Mouse (Mus musculus) ES-Bruce4 (cell line): ENCODE measurements at regions not wholly inside any gene's neighbourhood (a gene's known extent, or its start where the extent isn't known, plus 50 kb on each side); places are given as distances from the start of the nearest gene placed in this dataset.

Experiments used
- H3K27ac ChIP-seq: 2 replicates; pipeline ENCODE4 v1.5.1; 2012; ENCODE audit warnings: low read length, inconsistent platforms; ENCODE audit not compliant: insufficient read depth
- H3K27me3 ChIP-seq: 2 replicates; pipeline ENCODE4 v1.6.1; 2012; ENCODE audit warnings: mild to moderate bottlenecking, low read length, inconsistent platforms; ENCODE audit not compliant: control insufficient read depth, poor library complexity, insufficient read depth, severe bottlenecking
- H3K36me3 ChIP-seq: 2 replicates; pipeline ENCODE4 v1.6.1; 2012; ENCODE audit warnings: inconsistent platforms, mild to moderate bottlenecking, low read length, moderate library complexity; ENCODE audit not compliant: control insufficient read depth, poor library complexity, insufficient read depth, severe bottlenecking
- H3K4me1 ChIP-seq: one replicate; pipeline ENCODE4 v1.8.1; 2011; ENCODE audit warnings: low read length; ENCODE audit not compliant: control insufficient read depth, insufficient read depth
- H3K4me3 ChIP-seq: 2 replicates; pipeline ENCODE4 v1.5.1; 2011; ENCODE audit warnings: low read depth, mild to moderate bottlenecking, low read length
- H3K9ac ChIP-seq: 2 replicates; pipeline ENCODE4 v1.6.1; 2012; ENCODE audit warnings: low read depth, mild to moderate bottlenecking, inconsistent platforms; ENCODE audit not compliant: poor library complexity, severe bottlenecking
- H3K9me3 ChIP-seq: replicated peaks from 2 replicates; pipeline ENCODE4 v1.6.1; 2012; ENCODE audit warnings: mild to moderate bottlenecking, low read length, inconsistent platforms; ENCODE audit not compliant: control insufficient read depth, poor library complexity, insufficient read depth, severe bottlenecking
- CTCF ChIP-seq: IDR thresholded peaks from one replicate; pipeline ENCODE4 v1.8.1; 2011; ENCODE audit warnings: low read depth, low read length
- EP300 ChIP-seq: IDR thresholded peaks from 2 replicates; pipeline ENCODE4 v1.6.1; 2011; ENCODE audit warnings: low read depth, low read length; ENCODE audit not compliant: insufficient read depth
- POLR2A ChIP-seq: IDR thresholded peaks from one replicate; pipeline ENCODE4 v1.8.1; 2011; ENCODE audit warnings: low read length; ENCODE audit not compliant: insufficient read depth

DNA sequence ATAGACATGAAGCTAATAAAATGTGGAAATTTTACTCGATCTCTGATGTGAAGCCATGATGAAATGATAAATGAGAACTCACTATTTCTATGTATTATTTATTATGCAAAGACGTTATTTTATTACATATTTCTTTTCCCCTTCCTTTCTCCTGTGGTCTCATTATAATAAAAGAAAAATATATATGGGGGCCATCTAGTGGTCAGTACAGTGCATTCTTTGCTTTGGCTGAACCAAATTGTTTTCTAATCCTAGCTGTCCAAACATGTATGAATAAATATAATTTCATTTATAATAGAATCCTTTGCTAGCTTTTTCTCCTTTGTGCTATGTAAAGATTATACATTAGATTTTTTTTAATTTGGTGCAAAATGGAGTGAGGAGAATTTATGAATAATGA, 403.7 kb upstream of the Htr2c start:
- no peaks in the 10 kb centered on the region for H3K27me3 ChIP-seq
- H3K9ac ChIP-seq, result no peak overlapping the region
- no peaks in the 10 kb centered on the region for H3K36me3 ChIP-seq
- H3K9me3 ChIP-seq, result no peaks in the 10 kb centered on the region
- no peaks in the 10 kb centered on the region for H3K4me1 ChIP-seq
- no peak overlapping the region for H3K4me3 ChIP-seq
- TF ChIP-seq POLR2A, result no peak
- TF ChIP-seq CTCF, result no peak
- TF ChIP-seq EP300, result no peak
- no peak overlapping the region for H3K27ac ChIP-seq
